Mouse (Mus musculus) liver, adult 2 months (tissue): ENCODE data around the gene Iqcb1. TPM values are rescaled to one million over a fixed set of nuclear protein-coding genes. Genes with fewer than 3 reads are reported as not detected.

Source experiments
- DNase-seq: peaks from one replicate; pipeline ENCODE4 v3.0.0-alpha.2; 2011; ENCODE audit warnings: low read depth, low spot score; ENCODE audit errors: extremely low read depth
- H3K27ac ChIP-seq: fragments of 200-500 bp; replicated peaks from 2 replicates; pipeline ENCODE4 v1.5.1; 2012; ENCODE audit warnings: low read depth, mild to moderate bottlenecking, control low read depth, inconsistent platforms, low read length; ENCODE audit not compliant: insufficient read depth
- H3K27me3 ChIP-seq: fragments of 200-500 bp; 2 replicates; pipeline ENCODE4 v1.6.1; 2012; ENCODE audit warnings: mild to moderate bottlenecking, moderate library complexity, low read length, inconsistent platforms; ENCODE audit not compliant: control insufficient read depth, insufficient read depth
- H3K36me3 ChIP-seq: fragments of 200-500 bp; 2 replicates; pipeline ENCODE4 v1.6.1; 2012; ENCODE audit warnings: low read length, inconsistent platforms; ENCODE audit not compliant: control insufficient read depth, insufficient read depth
- H3K4me1 ChIP-seq: fragments of 200-500 bp; 2 replicates; pipeline ENCODE4 v1.6.1; 2011; ENCODE audit warnings: low read length; ENCODE audit not compliant: control insufficient read depth, insufficient read depth
- H3K4me3 ChIP-seq: fragments of 200-500 bp; 2 replicates; pipeline ENCODE4 v1.5.1; 2011; ENCODE audit warnings: low read depth, mild to moderate bottlenecking, control low read depth, low read length, moderate library complexity; ENCODE audit not compliant: insufficient read depth
- H3K79me2 ChIP-seq: fragments of 200-500 bp; 2 replicates; pipeline ENCODE4 v1.6.1; 2012; ENCODE audit warnings: inconsistent platforms, mild to moderate bottlenecking, low read length, moderate library complexity; ENCODE audit not compliant: control insufficient read depth, insufficient read depth
- H3K9ac ChIP-seq: fragments of 200-500 bp; 2 replicates; pipeline ENCODE4 v1.6.1; 2012; ENCODE audit warnings: low read depth, mild to moderate bottlenecking, control low read depth, inconsistent platforms, low read length
- CTCF ChIP-seq: fragments of 200-500 bp; IDR thresholded peaks from 2 replicates; pipeline ENCODE4 v1.5.1; 2011; ENCODE audit warnings: low read depth, low read length, control low read depth
- POLR2A ChIP-seq: fragments of 200-500 bp; IDR thresholded peaks from 2 replicates; pipeline ENCODE4 v1.6.1; 2011; ENCODE audit warnings: low read length, control low read depth; ENCODE audit not compliant: insufficient read depth; ENCODE audit errors: extremely low read depth
- WGBS: fragments of 180-500 bp; shearing (Covaris S2); methylation state at CpG from one replicate; pipeline ENCODE4 v1.1.7; 2018; 5-methylcytosine and 5-hydroxymethylcytosine counted together
- polyA plus RNA-seq: library from polyadenylated mRNA; depleted of rRNA; stranded (reverse); fragments of >200 nt; gene quantifications from 2 replicates; pipeline ENCODE4 v1.2.3, GENCODE M21; 2012
- total RNA-seq: library from RNA; depleted of rRNA; stranded (reverse); fragments of >200 nt; gene quantifications from 2 replicates; pipeline ENCODE4 v1.2.3, GENCODE M21; 2014

The Iqcb1 gene
- total and polyA plus RNA-seq, 2 experiments = 1.4 to 6.3 TPM

- H3K9ac ChIP-seq = no peak overlapping the region
- WGBS = 96% methylated on average over 3 of the region's 3 CpGs
Observed at GRCm38 (mm10) chr16:36851202-36851601, 23.0 kb downstream of the Iqcb1 start.

GRCm38 (mm10) chr16:36863585-36863984 is 35.4 kb downstream of the Iqcb1 start:
- no peak overlapping the region for H3K9ac ChIP-seq
- no peak overlapping the region for H3K27ac ChIP-seq
- H3K4me3 ChIP-seq = no peak overlapping the region
- no peaks in the 10 kb centered on the region for H3K4me1 ChIP-seq
- H3K79me2 ChIP-seq = no peaks in the 10 kb centered on the region
- 89% methylated on average over 3 of the region's 3 CpGs for WGBS
- no peak for TF ChIP-seq POLR2A
- TF ChIP-seq CTCF = no peak
- H3K36me3 ChIP-seq = peaks cover 6% of the 10 kb centered on the region
- H3K27me3 ChIP-seq = no peaks in the 10 kb centered on the region
- DNase-seq = no peak

More at GRCm38 (mm10) chr16:36851202-36851601, 23.0 kb downstream of the Iqcb1 start:
- Histone ChIP-seq H3K27ac (no peak overlapping the region), H3K4me3 (no peak overlapping the region), H3K27me3 (no peaks in the 10 kb centered on the region), H3K36me3 (peaks cover 4% of the 10 kb centered on the region; the same call in 1 of the 2 replicates), H3K79me2 (no peaks in the 10 kb centered on the region), H3K4me1 (no peaks in the 10 kb centered on the region)
- DNase-seq = no peak
- TF ChIP-seq CTCF (no peak), POLR2A (no peak)

- H3K79me2 ChIP-seq = peaks cover 5% of the 10 kb centered on the region; the same call in 1 of the 2 replicates
- WGBS = 99% methylated on average over 2 of the region's 2 CpGs
- peaks cover 6% of the 10 kb centered on the region for H3K4me1 ChIP-seq
- no peak overlapping the region for H3K4me3 ChIP-seq
- no peak for DNase-seq
- no peak overlapping the region for H3K27ac ChIP-seq
- no peaks in the 10 kb centered on the region for H3K27me3 ChIP-seq
- TF ChIP-seq CTCF (no peak), POLR2A (no peak)
- peaks cover 5% of the 10 kb centered on the region for H3K36me3 ChIP-seq
- H3K9ac ChIP-seq = no peak overlapping the region
Observed at GRCm38 (mm10) chr16:36869442-36869841, 41.3 kb downstream of the Iqcb1 start.

- DNase-seq = peak; percentile 100
- Histone ChIP-seq H3K27ac (peak within 1 kb of the TSS; percentile 81), H3K27me3 (no peaks in the 10 kb centered on the region), H3K9ac (peak within 1 kb of the TSS; percentile 90), H3K4me3 (peak within 1 kb of the TSS; percentile 82), H3K4me1 (peaks cover 10% of the 10 kb centered on the region), H3K79me2 (peaks cover 15% of the 10 kb centered on the region; the same call in 1 of the 2 replicates), H3K36me3 (peaks cover 3% of the 10 kb centered on the region; the same call in 1 of the 2 replicates)
- WGBS = under 1% methylated on average over 43 of the region's 43 CpGs
- TF ChIP-seq CTCF = no peak
- TF ChIP-seq POLR2A = peak; percentile 56
Observed at GRCm38 (mm10) chr16:36874583-36875275, 46.5 kb downstream of the Iqcb1 start, which contains the start of the genes Eaf2 and Golgb1. Gene Eaf2, minus strand, starts transcription at chr16:36875003. Gene Golgb1, plus strand, starts transcription at chr16:36875140.

GRCm38 (mm10) chr16:36875276-36875851 is 47.2 kb downstream of the Iqcb1 start:
- H3K27ac ChIP-seq = peak overlapping the region; percentile 81
- no peak for TF ChIP-seq POLR2A
- no peak for TF ChIP-seq CTCF
- H3K4me1 ChIP-seq = peaks cover 10% of the 10 kb centered on the region
- H3K9ac ChIP-seq = peak overlapping the region; percentile 90
- no peaks in the 10 kb centered on the region for H3K27me3 ChIP-seq
- H3K36me3 ChIP-seq = peaks cover 3% of the 10 kb centered on the region; the same call in 1 of the 2 replicates
- H3K79me2 ChIP-seq = peaks cover 15% of the 10 kb centered on the region; the same call in 1 of the 2 replicates
- DNase-seq = peak; percentile 56
- peak overlapping the region; percentile 82 for H3K4me3 ChIP-seq
- WGBS = under 1% methylated on average over 42 of the region's 48 CpGs

- H3K79me2 ChIP-seq = peaks cover 20% of the 10 kb centered on the region; the same call in 1 of the 2 replicates
- TF ChIP-seq CTCF = no peak
- no peak for TF ChIP-seq POLR2A
- DNase-seq = no peak
- H3K27me3 ChIP-seq = no peaks in the 10 kb centered on the region
- H3K36me3 ChIP-seq = peaks cover under 1% of the 10 kb centered on the region; the same call in 1 of the 2 replicates
- H3K27ac ChIP-seq = no peak overlapping the region
- no peak overlapping the region for H3K4me3 ChIP-seq
- 81% methylated on average over 5 of the region's 5 CpGs for WGBS
- H3K4me1 ChIP-seq = peaks cover 10% of the 10 kb centered on the region
- no peak overlapping the region for H3K9ac ChIP-seq
Observed at GRCm38 (mm10) chr16:36877316-36877715, 49.1 kb downstream of the Iqcb1 start.
